Mouse (Mus musculus) forebrain, embryonic 12.5 days (tissue): ENCODE measurements around the gene Tgif2lx2. TPM values are rescaled to one million over a fixed set of nuclear protein-coding genes. Genes with fewer than 3 reads are reported as not detected.
"Not testable (repeated sequence)": the region's sequence is repeated elsewhere in the genome, so short reads cannot be mapped to it uniquely, and the experiment has no call there.

Experiments
- ATAC-seq: fragments of 200-750 bp; cut with Nextera tagmentation; 2 replicates; pipeline ENCODE4 v1.8.0; 2017; ENCODE audit warnings: moderate TSS enrichment; ENCODE audit not compliant: low FRiP score
- H3K27ac ChIP-seq: fragments of 300-500 bp; sonication (generic); 2 replicates; pipeline ENCODE4 v1.5.1; 2016; ENCODE audit warnings: mild to moderate bottlenecking
- H3K27me3 ChIP-seq: fragments of 300-500 bp; sonication (generic); 2 replicates; pipeline ENCODE4 v1.6.1; 2016; ENCODE audit warnings: mild to moderate bottlenecking
- H3K36me3 ChIP-seq: fragments of 300-500 bp; sonication (generic); replicated peaks from 2 replicates; pipeline ENCODE4 v1.6.1; 2016; ENCODE audit warnings: mild to moderate bottlenecking
- H3K4me1 ChIP-seq: fragments of 300-500 bp; sonication (generic); 2 replicates; pipeline ENCODE4 v1.6.1; 2016
- H3K4me2 ChIP-seq: fragments of 300-500 bp; sonication (generic); 2 replicates; pipeline ENCODE4 v1.6.1; 2016; ENCODE audit warnings: mild to moderate bottlenecking, moderate library complexity
- H3K4me3 ChIP-seq: fragments of 300-500 bp; sonication (generic); replicated peaks from 2 replicates; pipeline ENCODE4 v1.5.1; 2016; ENCODE audit warnings: mild to moderate bottlenecking
- H3K9ac ChIP-seq: fragments of 300-500 bp; sonication (generic); 2 replicates; pipeline ENCODE4 v1.6.1; 2016; ENCODE audit warnings: mild to moderate bottlenecking
- H3K9me3 ChIP-seq: fragments of 300-500 bp; sonication (generic); 2 replicates; pipeline ENCODE4 v1.6.1; 2016
- WGBS: fragments of 180-500 bp; shearing (Covaris S2); methylation state at CpG from one replicate; pipeline ENCODE4 v1.1.7; 2016; 5-methylcytosine and 5-hydroxymethylcytosine counted together
- polyA plus RNA-seq: library from polyadenylated mRNA; unstranded; fragments of >200 nt; fragmentation: Nextera tagmentation; extraction: Ambion mirVana; gene quantifications from 2 replicates; pipeline ENCODE4 v1.2.1, GENCODE M21; 2016

The Tgif2lx2 gene
- not detected in 2 replicates for polyA plus RNA-seq

DNA sequence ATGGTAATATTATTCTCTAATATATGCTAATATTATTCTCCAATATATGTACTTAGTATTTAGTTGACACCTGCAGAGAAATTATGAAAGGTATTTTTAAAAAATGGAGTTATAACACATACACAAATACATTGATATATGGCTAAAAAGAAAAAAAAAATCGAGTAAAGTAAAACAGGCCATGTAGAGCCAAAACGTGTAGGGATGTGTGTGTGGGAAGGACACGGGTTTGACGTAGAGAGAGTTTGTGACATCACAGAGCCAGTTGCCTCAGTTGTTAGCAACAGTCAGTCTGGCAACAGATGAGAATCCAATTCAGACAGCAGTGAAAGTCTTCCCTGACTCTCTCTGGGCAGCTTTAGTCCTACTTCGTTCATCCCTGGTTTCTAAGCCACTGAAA lies at the start of gene Tgif2lx2:
TSS of gene Tgif2lx2 (plus strand) at position 301 of the 400 bp plus-strand sequence.
- not testable (repeated sequence) for H3K4me3 ChIP-seq, H3K9me3 ChIP-seq, H3K36me3 ChIP-seq, ATAC-seq, H3K4me1 ChIP-seq, H3K4me2 ChIP-seq, H3K27me3 ChIP-seq, H3K27ac ChIP-seq, H3K9ac ChIP-seq
- WGBS = no CpG with 5 or more reads among the region's 5 CpGs

Other genes with a start within 250 kb of the Tgif2lx2 start
- not detected in 2 replicates for gene Tgif2lx1, start 53.5 kb downstream of the Tgif2lx2 start, polyA plus RNA-seq